30 mouse cellular contexts compared by ENCODE assay signal in genomic region chr3:41268516-41268915, GRCm38 (mm10).
DNase-seq lines count a peak whose midpoint lies in the region; ATAC-seq and TF ChIP-seq lines count a peak whose summit lies in the region.
"Had no signal": no experiment of that assay in that cellular context is flagged by ENCODE, and none has a peak within 500 bp of the region (broad histone marks: within the 10 kb centered on the region; RNA-seq: fewer than 3 reads in every experiment).

No protein-coding gene starts in this region.

- H3K4me1 ChIP-seq in MEL (ENCODE audit: control insufficient read depth in 1 of 2, insufficient read depth in 2 of 2, low read length in 2 of 2), result no peaks in the 10 kb centered on the region; a peak in 1 of 4 replicates
- H3K4me1 ChIP-seq: embryonic facial prominence, embryonic 13.5 days; embryonic facial prominence, embryonic 15.5 days; forebrain, embryonic 10.5 days; forebrain, embryonic 12.5 days had no signal

- DNase-seq in 416B (ENCODE audit: low read depth) (peak; percentile 77), MEL (ENCODE audit: low read depth, low spot score) (no peak)
- DNase-seq in layer of hippocampus, adult 11-12 months (ENCODE audit: low spot score), result no peak
- no peak for DNase-seq in kidney, adult 9 months
- DNase-seq in spleen, postnatal 36 days (ENCODE audit: low spot score in 2 of 2), result no peak
- DNase-seq in spleen, postnatal 10 days (ENCODE audit: low spot score in 2 of 2), result no peak
- DNase-seq: adrenal gland, adult 8-10 months; adrenal gland, postnatal 14 days; adrenal gland, postnatal 36 days; B cell, adult 2 months; cerebellum, adult 11-12 months; cerebellum, adult 2 months; cerebellum, adult 9-10 months; cerebellum, postnatal 10 days; cerebellum, postnatal 25 days; embryo, embryonic 11 days had no signal

- peak; percentile 94 for ATAC-seq in granulocyte monocyte progenitor cell, adult 5-6 weeks (replicated peaks; ENCODE audit: poor library complexity, severe bottlenecking)
- ATAC-seq in megakaryocyte, adult 5-6 weeks (ENCODE audit: poor library complexity, severe bottlenecking), result peak; percentile 70
- ATAC-seq: activated CD4-positive, CD25-positive, alpha-beta regulatory T cell, adult 4 months; CD4-positive, CD25-positive, alpha-beta regulatory T cell, adult 4 months; forebrain, embryonic 14.5 days; forebrain, embryonic 16.5 days; Patski had no signal

- TF ChIP-seq RAD21 in MEL (IDR thresholded peaks at IDR 0.05; ENCODE audit: low read depth, low read length), result no peak

- TF ChIP-seq EP300 in MEL (IDR thresholded peaks at IDR 0.05; ENCODE audit: low read depth in 1 of 2, low read length in 2 of 2), result no peak

- H3K36me3 ChIP-seq in MEL (ENCODE audit: control insufficient read depth in 1 of 2, insufficient read depth in 2 of 2, low read length in 2 of 2), result no peaks in the 10 kb centered on the region; a peak in 1 of 4 replicates
- H3K36me3 ChIP-seq: embryonic facial prominence, embryonic 13.5 days; embryonic facial prominence, embryonic 15.5 days; forebrain, embryonic 10.5 days; forebrain, embryonic 12.5 days; G1E had no signal

- no peak for TF ChIP-seq POLR2A in MEL (IDR thresholded peaks at IDR 0.05; ENCODE audit: control insufficient read depth in 1 of 2, insufficient read depth in 1 of 2, low read depth in 1 of 2, low read length in 2 of 2, poor library complexity in 1 of 2)

- no peaks in the 10 kb centered on the region; a peak in 1 of 4 replicates for H3K27me3 ChIP-seq in MEL (ENCODE audit: control insufficient read depth in 1 of 2, insufficient read depth in 2 of 2, low read length in 2 of 2)
- H3K27me3 ChIP-seq: CH12.LX; embryonic facial prominence, embryonic 13.5 days; embryonic facial prominence, embryonic 15.5 days; forebrain, embryonic 12.5 days; Patski had no signal

- no peak overlapping the region for H3K9ac ChIP-seq in MEL (ENCODE audit: control insufficient read depth, low read depth, low read length, poor library complexity, severe bottlenecking)
- H3K9ac ChIP-seq: embryonic facial prominence, embryonic 13.5 days; embryonic facial prominence, embryonic 15.5 days; forebrain, embryonic 12.5 days had no signal

- H3K27ac ChIP-seq in MEL (ENCODE audit: control insufficient read depth, low read depth, low read length), result no peak overlapping the region
- H3K27ac ChIP-seq: embryonic facial prominence, embryonic 13.5 days; embryonic facial prominence, embryonic 15.5 days; forebrain, embryonic 10.5 days; forebrain, embryonic 12.5 days had no signal

- H3K9me3 ChIP-seq in MEL (replicated peaks; ENCODE audit: insufficient read depth, low read length), result no peaks in the 10 kb centered on the region
- H3K9me3 ChIP-seq: embryonic facial prominence, embryonic 13.5 days; embryonic facial prominence, embryonic 15.5 days; forebrain, embryonic 10.5 days; forebrain, embryonic 12.5 days; G1E had no signal

- H3K4me3 ChIP-seq in MEL (ENCODE audit: control insufficient read depth in 1 of 2, insufficient read depth in 1 of 2, low read depth in 2 of 2, low read length in 2 of 2), result no peak overlapping the region
- H3K4me3 ChIP-seq: embryonic facial prominence, embryonic 13.5 days; embryonic facial prominence, embryonic 15.5 days; erythroblast, embryonic 14.5 days; forebrain, embryonic 10.5 days; forebrain, embryonic 12.5 days had no signal

- H3K79me2 ChIP-seq in MEL (ENCODE audit: control insufficient read depth, insufficient read depth, low read length, poor library complexity), result no peaks in the 10 kb centered on the region

- TF ChIP-seq CTCF in MEL (IDR thresholded peaks at IDR 0.05 in 2 of 3, conservative IDR thresholded peaks at IDR 0.05 in 1 of 3; ENCODE audit: control insufficient read depth in 1 of 3, insufficient read depth in 1 of 3, low read depth in 2 of 3, low read length in 3 of 3, poor library complexity in 1 of 3, severe bottlenecking in 1 of 3), result no peak

TF ChIP-seq in MEL, 35 proteins besides CTCF, POLR2A, EP300 and RAD21:
- TF ChIP-seq POLR2AphosphoS5 (IDR thresholded peaks at IDR 0.05; ENCODE audit: borderline replicate concordance, low read depth, low read length), result no peak
- no peak for TF ChIP-seq MAZ (IDR thresholded peaks at IDR 0.05; ENCODE audit: low read depth, low read length)
- TF ChIP-seq MYC (IDR thresholded peaks at IDR 0.05; ENCODE audit: low read depth, low read length), result no peak
- 0 out of 2 replicates have a peak, but pooled peaks have one; percentile 11 for TF ChIP-seq GATA1 (IDR thresholded peaks at IDR 0.05; ENCODE audit: low read depth, low read length)
- TF ChIP-seq NRF1 (IDR thresholded peaks at IDR 0.05; ENCODE audit: insufficient read depth, low read depth, low read length, poor library complexity, severe bottlenecking), result no peak
- TF ChIP-seq MAX (IDR thresholded peaks at IDR 0.05; ENCODE audit: low read length), result no peak
- no peak for TF ChIP-seq TCF12 (IDR thresholded peaks at IDR 0.05; ENCODE audit: low read depth, low read length)
- no peak for TF ChIP-seq TBP (IDR thresholded peaks at IDR 0.05; ENCODE audit: low read depth, low read length)
